Mouse (Mus musculus): ENCODE results near the gene Cpm.

DNA sequence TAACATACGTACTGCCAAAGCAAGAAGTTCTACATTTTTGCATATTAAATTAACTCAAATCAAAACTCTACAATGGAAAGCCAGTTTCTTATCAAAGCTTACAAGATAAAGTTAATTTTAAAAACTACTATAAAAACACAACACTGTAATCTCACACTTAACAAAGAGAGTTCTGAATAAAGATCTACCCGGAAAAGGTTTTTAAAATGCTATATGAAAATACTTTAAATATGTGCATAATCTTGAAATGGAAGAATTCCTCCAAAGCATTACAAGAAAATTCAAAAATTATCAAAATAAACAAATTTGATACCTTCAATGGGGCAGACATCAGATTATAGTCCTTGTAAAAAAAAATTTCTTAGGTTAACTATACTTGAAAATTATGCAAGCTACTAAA, 79.1 kb downstream of the Cpm start:
- TF ChIP-seq CTCF (IDR thresholded peaks at IDR 0.05) (no peak), POLR2A (IDR thresholded peaks at IDR 0.05; ENCODE audit: insufficient read depth, low read depth, low read length) (no peak), EP300 (IDR thresholded peaks at IDR 0.05; ENCODE audit: insufficient read depth, low read depth, low read length) (no peak)

All from heart, adult 2 months (tissue).